Mouse (Mus musculus) v-Abl transformed pro-B cells (cell line): ENCODE data around the gene Ttc38.

Experiments used
- in situ Hi-C, 2 experiments: fragments of 400-800 bp; cut with MboI; formaldehyde crosslinking; loops; one replicate each; pipeline ENCODE4 v1.15.1; 2025; ENCODE audit not compliant: unreplicated experiment in 2 of 2

Ttc38 gene

GRCm38 (mm10) chr15:85831954-85832590 lies at the start of gene Ttc38:
Gene Ttc38, plus strand, starts transcription at chr15:85832306.
- in situ Hi-C loops: loop anchor here in 1 of 2 experiments (5.0 kb wide), 1 partner anchor 45 kb away; the partner anchor contains the start of gene Trmu

- in situ Hi-C loops: no loop called here
Observed at GRCm38 (mm10) chr15:85783146-85783545, 49.0 kb upstream of the Ttc38 start.

- in situ Hi-C loops: no loop called here
Observed at GRCm38 (mm10) chr15:85784341-85784740, 47.8 kb upstream of the Ttc38 start.

- in situ Hi-C loops: no loop called here
Observed at GRCm38 (mm10) chr15:85786711-85787110, 45.4 kb upstream of the Ttc38 start.

GRCm38 (mm10) chr15:85787482-85787881 lies 44.6 kb upstream of the Ttc38 start:
- in situ Hi-C loops: no loop called here

- in situ Hi-C loops: no loop called here
Observed at GRCm38 (mm10) chr15:85788051-85788450, 44.1 kb upstream of the Ttc38 start.

GRCm38 (mm10) chr15:85788633-85789032 lies 43.5 kb upstream of the Ttc38 start:
- in situ Hi-C loops: no loop called here

GRCm38 (mm10) chr15:85791449-85791848 lies 40.7 kb upstream of the Ttc38 start:
- in situ Hi-C loops: no loop called here

GRCm38 (mm10) chr15:85792819-85793218 lies 39.3 kb upstream of the Ttc38 start:
- in situ Hi-C loops: no loop called here

GRCm38 (mm10) chr15:85795516-85795915 lies 36.6 kb upstream of the Ttc38 start:
- in situ Hi-C loops: no loop called here

- in situ Hi-C loops: no loop called here
Observed at GRCm38 (mm10) chr15:85798676-85799075, 33.4 kb upstream of the Ttc38 start.

GRCm38 (mm10) chr15:85802931-85803330 lies 29.2 kb upstream of the Ttc38 start:
- in situ Hi-C loops: no loop called here

- in situ Hi-C loops: no loop called here
Observed at GRCm38 (mm10) chr15:85806886-85807285, 25.2 kb upstream of the Ttc38 start.

- in situ Hi-C loops: no loop called here
Observed at GRCm38 (mm10) chr15:85807404-85807803, 24.7 kb upstream of the Ttc38 start.

- in situ Hi-C loops: no loop called here
Observed at GRCm38 (mm10) chr15:85808031-85808430, 24.1 kb upstream of the Ttc38 start.

GRCm38 (mm10) chr15:85808434-85808833 lies 23.7 kb upstream of the Ttc38 start:
- in situ Hi-C loops: no loop called here

GRCm38 (mm10) chr15:85809091-85809490 lies 23.0 kb upstream of the Ttc38 start:
- in situ Hi-C loops: no loop called here

- in situ Hi-C loops: no loop called here
Observed at GRCm38 (mm10) chr15:85810462-85810805, 21.7 kb upstream of the Ttc38 start.

- in situ Hi-C loops: no loop called here
Observed at GRCm38 (mm10) chr15:85810806-85811521, 21.1 kb upstream of the Ttc38 start.

- in situ Hi-C loops: no loop called here
Observed at GRCm38 (mm10) chr15:85811535-85812277, 20.4 kb upstream of the Ttc38 start, which contains the start of gene Cdpf1. Gene Cdpf1, minus strand, starts transcription at chr15:85811697.

- in situ Hi-C loops: no loop called here
Observed at GRCm38 (mm10) chr15:85813428-85813827, 18.7 kb upstream of the Ttc38 start.
